Mouse (Mus musculus) layer of hippocampus, postnatal 10 days (tissue): ENCODE measurements at regions not wholly inside any gene's neighbourhood (a gene's known extent, or its start where the extent isn't known, plus 50 kb on each side); places are given as distances from the start of the nearest gene placed in this dataset.

ENCODE experiments used
- DNase-seq, 2 experiments: peaks; one replicate each; pipeline ENCODE4 v3.0.0; 2021; ENCODE audit warnings: low spot score in 2 of 2

DNA sequence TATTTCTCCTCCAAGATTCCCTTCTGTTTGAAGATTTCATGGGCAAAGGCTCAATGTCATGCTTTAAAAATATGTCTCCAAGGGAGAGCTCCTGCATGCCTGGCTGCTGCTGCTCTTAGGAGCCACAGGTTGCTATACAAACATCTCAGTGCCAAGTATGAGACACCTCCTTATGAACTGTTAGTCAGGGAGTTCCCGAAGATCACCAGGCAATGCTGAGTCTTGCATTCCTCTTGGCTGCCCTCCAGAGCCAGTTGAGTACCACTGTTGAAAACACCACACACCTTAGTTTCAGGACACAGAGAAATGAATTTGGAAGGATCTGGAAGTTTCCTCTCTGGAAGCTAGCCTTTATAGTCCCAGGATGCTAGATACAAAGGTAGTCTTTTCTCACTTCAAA, 757.9 kb upstream of the Jmjd1c start:
- no peak for DNase-seq

DNA sequence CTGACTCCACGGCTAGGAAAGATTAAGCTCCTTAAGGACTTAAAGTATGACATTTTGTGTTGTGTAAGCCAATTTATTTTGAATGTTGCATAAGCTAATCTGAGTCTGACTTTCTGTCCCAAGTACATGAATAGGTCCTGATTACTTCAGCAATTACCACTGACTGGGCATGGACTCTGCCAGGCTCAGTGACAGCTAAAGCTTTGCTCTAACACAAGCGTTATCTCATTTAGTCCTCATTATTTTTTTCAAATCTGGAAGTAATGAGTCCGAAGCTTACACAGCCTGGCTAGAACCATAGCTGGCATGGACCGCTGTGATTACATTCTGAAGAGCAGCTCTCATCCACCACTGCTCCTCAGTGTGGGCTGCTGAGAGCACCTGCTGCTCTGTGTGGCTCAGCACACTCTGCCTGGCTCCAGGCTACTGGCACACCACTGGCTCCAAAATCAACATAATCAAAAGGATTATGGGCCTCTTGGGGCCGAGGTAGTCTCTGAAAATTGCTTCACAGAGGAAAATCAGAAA, 753.0 kb upstream of the Jmjd1c start:
- DNase-seq = peak in 1 of 2 experiments; percentile 35

DNA sequence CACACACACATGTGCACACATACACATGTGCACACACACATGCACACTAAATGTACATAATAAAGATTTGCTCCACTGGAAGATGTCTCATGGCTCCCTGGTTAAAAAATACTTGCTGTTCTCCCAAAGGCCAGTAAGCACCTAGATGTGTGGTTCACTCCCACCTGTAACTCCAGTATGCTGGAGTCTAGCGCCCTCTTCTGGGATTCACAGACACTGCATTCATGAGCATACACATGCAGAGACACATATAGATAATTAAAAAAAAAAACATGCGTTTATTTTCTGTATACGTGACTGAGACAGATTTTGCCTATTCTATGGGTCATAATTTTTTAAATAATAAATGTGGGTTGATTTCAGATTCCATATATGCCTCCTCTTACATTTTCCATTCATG, 747.5 kb upstream of the Jmjd1c start:
- DNase-seq = no peak

DNA sequence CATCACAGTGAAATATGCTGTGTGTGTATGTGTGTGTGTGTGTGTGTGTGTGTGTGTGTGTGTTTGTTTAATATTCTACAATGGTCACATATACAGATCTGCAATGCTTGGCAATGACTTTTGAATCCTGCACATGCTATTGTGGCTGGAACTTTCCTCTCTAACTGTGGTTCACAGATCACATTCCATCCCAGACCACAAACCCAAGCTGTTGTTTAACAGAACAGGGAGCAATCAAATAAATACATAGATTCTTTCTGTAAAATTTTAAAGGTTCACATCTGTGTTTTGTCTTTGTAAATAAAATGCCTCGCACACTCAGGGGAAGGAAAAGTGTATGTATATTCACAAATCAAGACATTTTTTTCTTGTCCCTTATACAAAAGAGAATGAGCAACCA, 744.9 kb upstream of the Jmjd1c start:
- DNase-seq = no peak

DNA sequence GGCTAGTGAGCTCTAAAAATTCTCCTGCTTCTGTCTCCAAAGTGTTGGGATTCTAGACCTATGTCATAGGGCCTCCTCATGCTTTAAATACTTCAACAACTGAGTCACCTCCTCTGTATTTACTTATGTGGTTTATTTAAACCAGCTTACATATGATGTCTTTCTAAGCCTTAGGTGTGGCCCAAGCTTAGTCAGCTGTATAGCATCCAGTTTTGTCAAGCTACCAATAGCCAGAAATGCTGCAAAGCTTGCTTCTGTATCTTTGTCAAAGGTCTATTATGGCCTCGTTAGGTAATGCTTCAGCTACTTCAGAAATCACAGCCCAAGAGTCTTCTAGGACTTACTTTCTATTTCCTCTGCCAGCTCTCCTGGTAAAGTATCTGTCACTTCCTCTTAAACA, 741.9 kb upstream of the Jmjd1c start:
- no peak for DNase-seq

DNA sequence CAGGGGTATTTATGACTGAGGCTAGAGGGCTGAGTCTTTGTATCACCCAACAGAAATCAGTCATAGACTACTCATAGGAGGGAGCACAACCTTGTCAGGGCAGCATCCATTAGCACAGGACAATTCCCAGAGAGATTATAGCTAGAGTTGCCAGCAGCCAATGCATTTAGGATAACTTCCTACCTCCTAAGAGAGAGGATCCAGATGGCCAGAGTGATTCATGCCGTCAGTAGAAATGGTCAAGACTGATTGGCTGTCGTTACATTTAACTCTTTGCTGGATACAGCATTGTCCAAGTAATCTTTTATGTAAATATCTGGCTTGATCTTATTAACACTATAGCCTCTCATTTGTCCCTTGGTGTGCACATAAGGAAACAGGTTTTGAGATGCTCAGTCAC, 740.9 kb upstream of the Jmjd1c start:
- no peak for DNase-seq

DNA sequence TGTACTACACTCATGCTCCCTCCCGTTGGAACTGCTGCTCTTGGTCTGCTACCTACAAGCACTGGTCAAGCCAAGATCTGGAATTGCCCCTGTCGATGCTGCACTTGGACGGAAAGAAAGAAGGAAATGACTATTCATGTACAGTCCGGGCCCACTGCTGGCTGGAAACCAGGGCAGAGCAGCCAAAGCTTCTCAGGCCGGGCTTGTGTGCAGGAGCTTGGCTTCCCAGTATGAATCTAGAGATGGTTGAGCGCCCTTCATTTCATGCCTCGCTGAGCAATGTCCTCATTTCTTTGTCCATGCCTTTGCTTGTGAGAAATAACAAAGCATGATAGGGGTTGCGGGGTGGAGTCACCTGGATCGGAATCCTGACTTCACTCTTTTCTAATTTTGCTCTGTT, 738.2 kb upstream of the Jmjd1c start:
- peak; percentile 20 to 60 for DNase-seq

DNA sequence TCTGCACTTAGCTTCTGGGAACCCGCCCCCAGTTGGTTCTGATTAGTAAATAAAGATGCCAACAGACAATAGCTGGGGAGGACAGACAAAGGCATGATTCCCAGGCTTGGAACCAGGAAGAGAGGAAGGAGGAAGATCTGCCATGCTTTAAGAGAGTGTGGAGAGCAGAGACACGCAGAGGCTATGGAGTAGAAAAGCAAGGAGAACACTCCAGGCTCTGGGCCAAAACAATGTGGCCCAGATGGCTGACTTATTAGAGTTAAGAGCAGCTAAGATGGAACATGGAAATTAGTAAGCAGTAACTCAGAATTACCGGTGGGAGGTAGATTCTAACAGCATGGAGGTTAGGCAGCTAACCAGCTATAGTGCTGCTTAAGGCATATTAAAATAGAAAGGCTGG, 725.8 kb upstream of the Jmjd1c start:
- peak; percentile 19 to 34 for DNase-seq

DNA sequence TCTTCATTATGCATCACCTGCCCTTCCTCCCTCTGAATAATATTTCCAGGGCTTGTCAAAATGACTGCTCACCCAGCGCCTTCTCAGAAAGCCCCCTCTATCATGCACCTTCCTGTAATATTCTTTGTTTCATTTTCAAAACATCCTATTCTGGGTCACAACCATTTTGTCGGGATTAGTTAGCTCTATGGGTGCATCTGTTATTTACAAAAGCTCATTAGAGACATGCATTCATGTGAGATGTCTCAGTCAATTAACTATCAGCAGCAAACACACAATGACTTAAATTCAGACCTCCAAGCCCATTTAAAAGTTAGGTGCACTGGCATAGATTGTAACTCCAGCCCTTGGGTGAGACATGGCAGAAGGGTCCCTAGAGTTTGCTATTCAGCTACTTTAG, 724.2 kb upstream of the Jmjd1c start:
- no peak for DNase-seq
